Mouse (Mus musculus) midbrain, embryonic 11.5 days (tissue): Measurements from ENCODE around the gene Setmar. TPM values are rescaled to one million over a fixed set of nuclear protein-coding genes. Genes with fewer than 3 reads are reported as not detected.
"Not testable (repeated sequence)": the region's sequence is repeated elsewhere in the genome, so short reads cannot be mapped to it uniquely, and the experiment has no call there.

ENCODE experiments used
- ATAC-seq: fragments of 200-750 bp; cut with Nextera tagmentation; 2 replicates; pipeline ENCODE4 v1.8.0; 2017; ENCODE audit warnings: moderate TSS enrichment, moderate library complexity; ENCODE audit not compliant: low FRiP score
- DNase-seq: peaks from one replicate; pipeline ENCODE4 v3.0.0; 2015; ENCODE audit warnings: low spot score; ENCODE audit errors: missing footprints
- H3K27ac ChIP-seq: fragments of 300-500 bp; sonication (generic); 2 replicates; pipeline ENCODE4 v1.5.1; 2014; ENCODE audit warnings: low read depth, low read length
- H3K27me3 ChIP-seq: fragments of 300-500 bp; sonication (generic); 2 replicates; pipeline ENCODE4 v1.6.1; 2014; ENCODE audit warnings: mild to moderate bottlenecking, low read length, moderate library complexity, mixed read lengths; ENCODE audit not compliant: control insufficient read depth, insufficient read depth
- H3K36me3 ChIP-seq: fragments of 300-500 bp; sonication (generic); 2 replicates; pipeline ENCODE4 v1.6.1; 2014; ENCODE audit warnings: mild to moderate bottlenecking, low read length, moderate library complexity, mixed read lengths; ENCODE audit not compliant: control insufficient read depth, insufficient read depth
- H3K4me1 ChIP-seq: fragments of 300-500 bp; sonication (generic); 2 replicates; pipeline ENCODE4 v1.6.1; 2014; ENCODE audit warnings: low read length; ENCODE audit not compliant: control insufficient read depth, insufficient read depth
- H3K4me2 ChIP-seq: fragments of 300-500 bp; sonication (generic); 2 replicates; pipeline ENCODE4 v1.6.1; 2014; ENCODE audit warnings: mild to moderate bottlenecking, moderate library complexity
- H3K4me3 ChIP-seq: fragments of 300-500 bp; sonication (generic); 2 replicates; pipeline ENCODE4 v1.5.1; 2014; ENCODE audit warnings: low read depth, low read length
- H3K9ac ChIP-seq: fragments of 300-500 bp; sonication (generic); 2 replicates; pipeline ENCODE4 v1.6.1; 2014; ENCODE audit warnings: low read length
- H3K9me3 ChIP-seq: fragments of 300-500 bp; sonication (generic); 2 replicates; pipeline ENCODE4 v1.6.1; 2016; ENCODE audit warnings: low read length; ENCODE audit not compliant: control insufficient read depth
- WGBS: fragments of 180-500 bp; shearing (Covaris S2); extraction: QIAGEN DNeasy Blood & Tissue Kit; methylation state at CpG from one replicate; pipeline ENCODE4 v1.1.7; 2014; 5-methylcytosine and 5-hydroxymethylcytosine counted together
- polyA plus RNA-seq: library from polyadenylated mRNA; unstranded; fragments of >200 nt; fragmentation: Nextera tagmentation; extraction: Ambion mirVana; gene quantifications from 2 replicates; pipeline ENCODE4 v1.2.1, GENCODE M21; 2014

Setmar gene
- 9.1 and 9.8 TPM in 2 replicates for polyA plus RNA-seq

DNA sequence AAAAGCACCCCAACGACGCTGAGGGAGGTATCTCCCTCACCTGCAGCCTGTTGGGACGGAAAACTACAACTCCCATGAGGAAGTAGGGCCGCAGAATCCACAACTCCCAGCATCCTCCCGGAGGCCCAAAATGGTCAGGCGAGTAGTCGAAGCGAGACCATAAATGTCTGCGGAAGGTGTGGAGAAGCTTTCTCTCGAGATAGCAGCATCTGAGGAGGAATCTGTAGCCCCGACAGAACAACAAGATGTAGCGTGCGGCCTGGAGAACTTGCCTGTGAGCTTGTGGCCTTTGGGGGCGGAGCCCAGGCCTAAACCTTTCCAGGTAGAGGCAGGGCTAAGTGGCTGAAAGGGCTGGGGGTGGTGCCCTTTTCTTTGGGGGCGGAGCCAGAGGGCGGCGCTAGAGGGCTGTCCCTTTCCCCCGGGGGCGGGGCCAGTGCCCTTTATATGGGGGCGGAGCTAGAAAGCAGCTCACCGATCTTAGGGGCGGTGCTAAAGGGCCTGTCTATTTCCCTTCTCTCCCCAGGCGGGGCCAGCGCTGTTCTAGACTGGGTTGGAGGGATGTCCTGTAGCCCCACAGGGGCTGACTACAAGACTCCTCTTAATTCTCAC, at the start of gene Setmar:
TSS of gene Setmar (plus strand) at position 128 of the 609 bp plus-strand sequence.
- peak; percentile 97 for ATAC-seq
- H3K36me3 ChIP-seq, result no peaks in the 10 kb centered on the region
- H3K4me1 ChIP-seq, result no peaks in the 10 kb centered on the region
- H3K4me2 ChIP-seq, result peak within 1 kb of the TSS; percentile 57
- H3K27ac ChIP-seq, result peak within 1 kb of the TSS; percentile 17; the same call in 1 of the 2 replicates
- peak within 1 kb of the TSS; percentile 43 for H3K4me3 ChIP-seq
- under 1% methylated on average over 22 of the region's 24 CpGs for WGBS
- H3K9ac ChIP-seq, result peak within 1 kb of the TSS; percentile 48
- DNase-seq, result peak; percentile 99
- no peaks in the 10 kb centered on the region for H3K27me3 ChIP-seq
- H3K9me3 ChIP-seq, result no peaks in the 10 kb centered on the region

DNA sequence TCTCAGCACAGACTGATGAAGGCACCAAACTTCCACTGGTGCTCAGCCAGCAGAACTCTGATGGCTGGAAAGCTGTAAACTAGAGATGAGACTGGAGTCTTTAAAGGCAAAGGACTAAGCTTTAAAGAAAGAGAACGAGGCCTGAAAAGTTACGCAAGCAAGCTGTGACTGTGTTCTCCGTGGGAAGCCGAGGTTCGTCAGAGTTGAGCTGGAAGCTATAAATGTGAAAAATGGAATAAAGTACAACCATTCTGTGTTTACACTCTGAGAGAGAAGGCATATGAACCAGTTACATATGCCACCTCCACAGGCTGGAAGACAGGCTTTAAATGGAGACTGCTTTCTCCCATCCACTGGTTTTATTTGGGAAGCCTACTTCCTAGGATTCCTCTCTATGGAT, 43.2 kb upstream of the Setmar start:
- Histone ChIP-seq H3K4me1 (no peaks in the 10 kb centered on the region), H3K9ac (no peak overlapping the region), H3K27ac (no peak overlapping the region), H3K9me3 (no peaks in the 10 kb centered on the region), H3K27me3 (no peaks in the 10 kb centered on the region), H3K4me3 (no peak overlapping the region), H3K4me2 (no peak overlapping the region), H3K36me3 (no peaks in the 10 kb centered on the region)
- ATAC-seq (no peak), DNase-seq (no peak)
- WGBS, result 91% methylated on average over 5 of the region's 5 CpGs

DNA sequence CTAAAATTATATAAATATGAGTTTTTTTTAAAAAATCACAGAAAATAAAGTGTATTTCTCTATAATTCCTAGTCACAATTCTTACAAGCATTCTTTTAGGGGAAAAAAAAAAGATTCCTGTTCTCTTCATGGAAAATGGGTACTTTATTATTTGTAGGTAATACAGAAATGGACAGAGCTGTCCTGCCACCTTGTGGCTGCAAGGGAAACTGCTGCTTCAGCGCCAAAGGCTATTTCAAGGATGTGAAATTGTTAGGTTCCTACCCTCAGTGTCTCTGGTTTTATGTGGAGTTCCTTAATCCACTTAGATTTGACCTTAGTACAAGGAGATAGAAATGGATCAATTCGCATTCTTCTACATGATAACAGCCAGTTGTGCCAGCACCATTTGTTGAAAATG, 9.8 kb upstream of the Setmar start:
- H3K27me3 ChIP-seq, H3K36me3 ChIP-seq, H3K9me3 ChIP-seq, ATAC-seq, H3K9ac ChIP-seq, H3K4me2 ChIP-seq, H3K27ac ChIP-seq, H3K4me3 ChIP-seq, H3K4me1 ChIP-seq: not testable (repeated sequence)
- WGBS, result 3% methylated on average over 2 of the region's 2 CpGs
- peak; percentile 93 for DNase-seq

GRCm38 (mm10) chr6:108055946-108056345, 8.9 kb upstream of the Setmar start:
- Histone ChIP-seq H3K36me3 (no peaks in the 10 kb centered on the region), H3K4me2 (no peak overlapping the region), H3K4me3 (no peak overlapping the region), H3K9ac (no peak overlapping the region), H3K27ac (no peak overlapping the region), H3K27me3 (no peaks in the 10 kb centered on the region), H3K9me3 (no peaks in the 10 kb centered on the region), H3K4me1 (no peaks in the 10 kb centered on the region)
- DNase-seq (no peak), ATAC-seq (no peak)
- 84% methylated on average over 3 of the region's 3 CpGs for WGBS

GRCm38 (mm10) chr6:108057353-108057752, 7.5 kb upstream of the Setmar start:
- no peak overlapping the region for H3K27ac ChIP-seq
- no peaks in the 10 kb centered on the region for H3K9me3 ChIP-seq
- H3K4me3 ChIP-seq, result no peak overlapping the region
- ATAC-seq (no peak), DNase-seq (no peak)
- WGBS, result 68% methylated on average over 4 of the region's 4 CpGs
- no peak overlapping the region for H3K4me2 ChIP-seq
- H3K36me3 ChIP-seq, result no peaks in the 10 kb centered on the region
- H3K27me3 ChIP-seq, result no peaks in the 10 kb centered on the region
- no peak overlapping the region for H3K9ac ChIP-seq
- no peaks in the 10 kb centered on the region for H3K4me1 ChIP-seq

DNA sequence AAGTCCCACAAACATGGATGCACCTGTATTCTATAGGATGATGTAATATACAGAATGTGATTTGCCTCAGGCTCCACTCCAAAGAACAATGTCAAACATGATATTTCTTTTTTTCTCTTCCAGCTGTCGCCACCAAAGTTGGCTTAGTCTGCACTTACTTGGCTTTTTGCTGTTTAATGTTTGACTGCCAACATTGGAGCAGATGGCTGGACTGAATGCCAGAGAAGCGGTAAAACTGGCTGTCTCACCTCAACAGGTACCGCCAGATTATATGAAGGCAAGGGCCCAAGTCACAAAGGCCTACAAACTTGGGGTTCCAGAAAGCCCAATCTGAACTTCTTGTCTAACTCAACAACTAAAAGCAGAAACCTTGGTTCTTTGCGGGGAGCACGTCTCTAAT, 6.8 kb upstream of the Setmar start:
- no peaks in the 10 kb centered on the region for H3K36me3 ChIP-seq
- 89% methylated on average over 5 of the region's 5 CpGs for WGBS
- no peaks in the 10 kb centered on the region for H3K9me3 ChIP-seq
- no peak for ATAC-seq
- H3K27me3 ChIP-seq, result no peaks in the 10 kb centered on the region
- no peak overlapping the region for H3K4me2 ChIP-seq
- H3K27ac ChIP-seq, result no peak overlapping the region
- no peaks in the 10 kb centered on the region for H3K4me1 ChIP-seq
- H3K4me3 ChIP-seq, result no peak overlapping the region
- no peak for DNase-seq
- no peak overlapping the region for H3K9ac ChIP-seq

GRCm38 (mm10) chr6:108061121-108061520, 3.7 kb upstream of the Setmar start:
- Histone ChIP-seq H3K27ac (no peak overlapping the region), H3K27me3 (no peaks in the 10 kb centered on the region), H3K4me1 (no peaks in the 10 kb centered on the region), H3K4me2 (no peak overlapping the region), H3K4me3 (no peak overlapping the region), H3K9ac (no peak overlapping the region), H3K9me3 (no peaks in the 10 kb centered on the region), H3K36me3 (no peaks in the 10 kb centered on the region)
- WGBS, result 80% methylated on average over 3 of the region's 3 CpGs
- ATAC-seq, result no peak
- DNase-seq, result no peak

DNA sequence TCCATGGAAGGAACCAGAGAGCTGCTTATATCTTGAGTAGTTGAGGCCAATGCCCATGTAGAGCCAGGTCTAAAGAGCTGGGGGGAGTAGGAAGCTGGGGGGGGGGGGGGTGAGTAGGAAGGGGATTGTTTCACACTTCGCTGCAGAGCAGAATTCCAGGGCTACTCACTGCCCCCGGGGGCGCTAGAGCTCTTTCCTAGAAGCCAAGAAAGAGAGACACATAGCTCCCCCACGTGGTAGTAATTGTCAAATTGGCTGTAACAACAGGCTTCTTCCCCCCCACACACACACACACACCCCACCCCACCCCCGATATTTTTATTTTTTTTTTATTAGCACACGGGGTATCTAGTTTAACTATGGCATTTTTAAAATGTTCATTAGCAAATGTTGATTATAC, 738 bp downstream of the Setmar start:
- Histone ChIP-seq H3K4me3 (peak overlapping the region; percentile 43), H3K27me3 (no peaks in the 10 kb centered on the region), H3K4me2 (peak overlapping the region; percentile 57), H3K4me1 (no peaks in the 10 kb centered on the region), H3K9ac (peak overlapping the region; percentile 48; the same call in 1 of the 2 replicates), H3K9me3 (no peaks in the 10 kb centered on the region), H3K27ac (no peak overlapping the region; the same call in 1 of the 2 replicates), H3K36me3 (no peaks in the 10 kb centered on the region)
- WGBS, result 12% methylated on average over 6 of the region's 6 CpGs
- no peak for DNase-seq
- no peak for ATAC-seq

GRCm38 (mm10) chr6:108070947-108071346, 6.1 kb downstream of the Setmar start:
- Histone ChIP-seq H3K36me3 (no peaks in the 10 kb centered on the region), H3K27me3 (no peaks in the 10 kb centered on the region), H3K4me1 (no peaks in the 10 kb centered on the region), H3K9me3 (no peaks in the 10 kb centered on the region), H3K4me3 (no peak overlapping the region), H3K27ac (no peak overlapping the region), H3K9ac (no peak overlapping the region), H3K4me2 (no peak overlapping the region)
- ATAC-seq (no peak), DNase-seq (no peak)
- WGBS, result 87% methylated on average over 7 of the region's 7 CpGs
